Mouse (Mus musculus): ENCODE data around the gene Rfx8.

Gene Rfx8

GRCm38 (mm10) chr1:39641667-39642066 lies 79.1 kb downstream of the Rfx8 start:
- no peak for DNase-seq

- no peak for DNase-seq
Measured at GRCm38 (mm10) chr1:39637139-39637538, 83.7 kb downstream of the Rfx8 start.

- DNase-seq, result no peak
Measured at GRCm38 (mm10) chr1:39636660-39637059, 84.1 kb downstream of the Rfx8 start.

DNA sequence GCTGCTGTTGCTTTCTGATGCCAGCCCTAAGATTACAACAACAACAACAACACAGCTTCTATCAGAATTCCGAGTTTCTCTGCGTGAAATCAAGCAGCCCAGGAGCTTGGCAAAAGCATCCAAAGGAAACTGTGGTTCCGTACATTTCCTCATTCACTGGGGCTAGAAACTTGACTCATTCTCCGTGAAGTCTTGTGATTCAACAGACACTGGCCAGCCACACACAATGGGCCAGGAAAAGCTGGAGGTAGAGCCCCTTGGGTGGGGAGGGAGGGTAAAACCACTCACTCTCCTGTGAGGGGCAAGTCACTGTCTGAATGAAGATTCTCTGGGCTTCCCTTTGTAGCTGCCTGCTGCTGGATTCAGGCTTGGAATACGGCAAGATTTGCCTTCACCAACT lies 84.6 kb downstream of the Rfx8 start:
- no peak for DNase-seq

DNA sequence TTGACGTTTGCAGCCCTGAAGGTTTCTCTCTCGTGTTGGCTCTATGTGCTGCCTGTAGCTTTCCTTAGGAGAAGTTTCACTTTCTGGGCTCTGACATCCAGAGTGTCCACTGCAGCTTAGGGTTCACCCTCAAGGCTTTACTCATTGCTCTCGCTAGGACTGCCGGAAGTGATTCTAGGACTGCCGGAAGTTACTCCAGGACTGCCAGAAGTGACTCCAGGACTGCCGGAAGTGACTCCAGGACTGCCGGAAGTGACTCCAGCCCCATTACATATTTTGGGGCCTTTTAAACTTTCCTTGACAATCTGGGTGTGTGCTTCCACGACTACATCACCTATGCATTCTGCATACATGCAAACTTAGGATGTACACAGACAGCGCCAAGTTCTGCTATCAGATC lies 92.2 kb downstream of the Rfx8 start:
- DNase-seq, result no peak

DNA sequence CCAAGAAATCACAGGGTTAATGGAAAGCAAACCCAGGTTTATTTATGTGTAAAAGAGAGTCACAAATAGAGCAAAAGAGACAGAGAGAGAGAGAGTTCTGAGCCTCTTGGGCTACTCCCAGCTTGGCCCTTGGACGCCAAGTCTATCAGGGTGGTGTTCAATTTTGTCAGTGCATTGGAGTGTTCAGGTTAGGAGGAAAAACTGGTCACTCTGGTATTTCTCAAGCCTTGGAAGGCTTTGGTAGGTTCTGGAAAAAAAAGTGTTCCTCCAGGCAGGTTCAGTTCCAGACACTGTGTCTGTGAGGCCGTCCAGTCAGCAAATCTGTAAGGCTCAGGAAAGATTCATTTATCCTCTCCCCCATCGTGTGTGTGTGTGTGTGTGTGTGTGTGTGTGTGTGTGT lies 95.3 kb downstream of the Rfx8 start:
- DNase-seq, result no peak

GRCm38 (mm10) chr1:39623729-39624128 lies 97.1 kb downstream of the Rfx8 start:
- no peak for DNase-seq

- DNase-seq, result no peak
Measured at GRCm38 (mm10) chr1:39623106-39623505, 97.7 kb downstream of the Rfx8 start.

DNA sequence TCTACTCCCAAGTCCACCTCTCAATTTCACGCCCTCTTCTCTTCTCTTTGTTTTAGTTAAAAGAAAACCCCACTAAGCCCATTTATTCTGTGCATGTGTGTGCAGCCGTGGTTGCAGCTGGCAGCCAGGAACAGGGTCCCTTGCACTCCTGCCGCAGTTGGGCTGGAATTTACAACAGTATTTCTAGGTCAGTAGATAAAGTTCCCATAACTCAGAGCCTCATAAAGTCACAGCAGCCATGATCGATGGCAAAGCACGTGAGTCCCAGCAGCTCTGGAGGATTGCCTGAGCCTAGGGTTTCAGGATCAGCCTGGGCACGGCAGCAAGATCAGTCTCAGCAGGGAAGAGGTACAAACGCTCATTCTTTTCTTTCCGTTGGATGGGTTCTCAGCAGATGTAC lies 102.3 kb downstream of the Rfx8 start:
- no peak for DNase-seq

- DNase-seq, result no peak
Measured at GRCm38 (mm10) chr1:39615526-39615925, 105.3 kb downstream of the Rfx8 start.

Data from thymus, adult 18-20 months (tissue).